Mouse (Mus musculus) embryonic fibroblast, embryonic 13.5 days (primary cell): Measurements from ENCODE around the gene Tbr1. TPM values are rescaled to one million over a fixed set of nuclear protein-coding genes. Genes with fewer than 3 reads are reported as not detected.

ENCODE experiments used
- H3K27ac ChIP-seq: 2 replicates; pipeline ENCODE4 v1.5.1; 2012; ENCODE audit warnings: low read length, control low read depth, inconsistent platforms; ENCODE audit not compliant: insufficient read depth
- H3K4me1 ChIP-seq: 2 replicates; pipeline ENCODE4 v1.6.1; 2011; ENCODE audit warnings: low read length; ENCODE audit not compliant: control insufficient read depth, insufficient read depth
- H3K4me3 ChIP-seq: 2 replicates; pipeline ENCODE4 v1.5.1; 2011; ENCODE audit warnings: mild to moderate bottlenecking, control low read depth, low read length; ENCODE audit not compliant: insufficient read depth
- CTCF ChIP-seq: IDR thresholded peaks from 2 replicates; pipeline ENCODE4 v1.5.1; 2011; ENCODE audit warnings: mild to moderate bottlenecking, control low read depth, low read length, moderate library complexity, borderline replicate concordance; ENCODE audit not compliant: insufficient read depth
- POLR2A ChIP-seq: IDR thresholded peaks from 2 replicates; pipeline ENCODE4 v1.6.1; 2011; ENCODE audit warnings: low read depth, mild to moderate bottlenecking, control low read depth, low read length, moderate library complexity
- polyA plus RNA-seq: library from polyadenylated mRNA; stranded (reverse); fragments of >200 nt; gene quantifications from 2 replicates; pipeline ENCODE4 v1.2.4, GENCODE M21; 2011; ENCODE audit warnings: low read depth; ENCODE audit not compliant: missing spikeins, insufficient read length

Tbr1 gene
- polyA plus RNA-seq, 1 experiment, result 0.37 TPM

GRCm38 (mm10) chr2:61803443-61804367 is 975 bp downstream of the Tbr1 start:
- TF ChIP-seq CTCF (no peak), POLR2A (no peak)
- H3K4me1 ChIP-seq, result no peaks in the 10 kb centered on the region
- H3K4me3 ChIP-seq, result no peak overlapping the region

DNA sequence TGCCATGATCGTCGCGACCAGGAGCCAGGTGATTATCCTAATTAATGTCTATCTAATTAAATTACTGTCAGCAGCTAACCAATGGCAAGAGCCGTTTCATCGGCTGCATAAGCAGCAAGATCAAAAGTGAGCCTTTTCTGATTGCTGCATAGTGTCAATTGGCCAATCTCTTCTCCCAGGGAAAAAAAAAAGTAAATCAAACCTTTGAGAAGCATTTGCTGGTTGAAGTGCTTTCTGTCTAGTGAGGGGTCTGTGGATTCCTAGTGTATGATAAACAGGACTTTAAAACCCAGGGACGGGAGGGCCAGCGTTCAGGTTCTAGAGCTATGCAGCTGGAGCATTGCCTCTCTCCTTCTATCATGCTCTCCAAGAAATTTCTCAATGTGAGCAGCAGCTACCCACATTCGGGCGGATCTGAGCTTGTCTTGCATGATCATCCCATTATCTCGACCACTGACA is 1.7 kb downstream of the Tbr1 start:
- Histone ChIP-seq H3K4me3 (no peak overlapping the region), H3K27ac (no peak overlapping the region), H3K4me1 (no peaks in the 10 kb centered on the region)
- TF ChIP-seq POLR2A (no peak), CTCF (no peak)

More at GRCm38 (mm10) chr2:61803443-61804367, 975 bp downstream of the Tbr1 start:
- no peak overlapping the region for H3K27ac ChIP-seq

GRCm38 (mm10) chr2:61804841-61805540 is 2.3 kb downstream of the Tbr1 start:
- Histone ChIP-seq H3K27ac (no peak overlapping the region), H3K4me1 (no peaks in the 10 kb centered on the region), H3K4me3 (no peak overlapping the region)
- no peak for TF ChIP-seq CTCF
- no peak for TF ChIP-seq POLR2A

DNA sequence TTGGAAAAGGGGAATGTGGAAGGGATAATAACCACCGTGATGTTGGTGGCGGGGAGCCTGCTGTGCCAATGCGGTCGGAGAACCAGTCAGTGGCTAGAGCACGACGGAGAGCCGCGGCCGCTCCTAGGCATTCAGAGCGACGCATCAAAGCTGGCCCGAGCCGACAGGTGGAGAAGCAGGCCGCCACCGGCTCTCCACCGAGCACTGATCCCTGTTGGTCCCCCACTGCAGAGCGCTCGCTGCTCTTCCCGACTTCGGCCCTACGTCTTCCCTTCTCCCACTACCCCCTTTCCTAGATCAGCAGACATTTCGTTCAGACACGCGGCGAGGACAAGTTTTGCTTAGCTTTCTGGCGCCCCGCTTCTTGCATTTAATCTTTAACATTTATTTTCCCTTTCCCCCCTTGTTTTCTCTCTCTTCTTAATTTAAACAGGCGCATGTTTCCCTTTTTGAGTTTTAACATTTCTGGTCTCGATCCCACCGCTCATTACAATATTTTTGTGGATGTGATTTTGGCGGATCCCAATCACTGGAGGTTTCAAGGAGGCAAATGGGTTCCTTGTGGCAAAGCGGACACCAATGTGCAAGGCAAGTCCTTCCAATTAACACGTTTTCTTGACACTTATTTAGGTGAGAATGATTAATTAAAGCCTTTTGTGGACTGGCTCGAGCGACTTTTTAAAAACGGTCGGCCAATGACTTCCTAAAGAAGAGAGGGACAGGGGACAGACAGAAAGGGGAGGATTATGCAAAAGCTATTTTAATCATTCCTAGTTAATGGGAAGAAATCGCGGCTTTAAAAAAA is 3.0 kb downstream of the Tbr1 start:
- Histone ChIP-seq H3K4me1 (no peaks in the 10 kb centered on the region), H3K4me3 (no peak overlapping the region), H3K27ac (no peak overlapping the region)
- TF ChIP-seq POLR2A (no peak), CTCF (no peak)

DNA sequence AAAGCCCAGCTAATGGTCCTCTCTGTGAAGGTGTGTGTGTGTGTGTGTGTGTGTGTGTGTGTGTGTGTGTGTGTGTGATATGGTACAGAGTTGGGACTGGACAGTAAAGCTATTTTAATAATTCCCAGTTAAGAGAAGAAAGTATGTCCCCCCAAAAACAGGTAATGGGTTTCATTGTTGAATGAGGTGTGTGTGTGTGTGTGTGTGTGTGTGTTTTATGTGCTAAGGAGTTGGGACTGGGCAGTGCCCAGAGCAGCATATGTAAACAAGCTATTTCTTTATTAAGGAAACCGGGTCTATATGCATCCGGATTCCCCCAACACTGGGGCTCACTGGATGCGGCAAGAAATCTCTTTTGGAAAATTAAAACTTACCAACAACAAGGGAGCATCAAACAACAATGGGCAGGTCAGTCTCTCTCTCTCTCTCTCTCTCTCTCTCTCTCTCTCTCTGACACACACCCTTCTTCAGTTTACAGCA is 3.7 kb downstream of the Tbr1 start:
- H3K4me3 ChIP-seq, result no peak overlapping the region
- no peaks in the 10 kb centered on the region for H3K4me1 ChIP-seq
- no peak for TF ChIP-seq POLR2A
- no peak for TF ChIP-seq CTCF
- H3K27ac ChIP-seq, result no peak overlapping the region

DNA sequence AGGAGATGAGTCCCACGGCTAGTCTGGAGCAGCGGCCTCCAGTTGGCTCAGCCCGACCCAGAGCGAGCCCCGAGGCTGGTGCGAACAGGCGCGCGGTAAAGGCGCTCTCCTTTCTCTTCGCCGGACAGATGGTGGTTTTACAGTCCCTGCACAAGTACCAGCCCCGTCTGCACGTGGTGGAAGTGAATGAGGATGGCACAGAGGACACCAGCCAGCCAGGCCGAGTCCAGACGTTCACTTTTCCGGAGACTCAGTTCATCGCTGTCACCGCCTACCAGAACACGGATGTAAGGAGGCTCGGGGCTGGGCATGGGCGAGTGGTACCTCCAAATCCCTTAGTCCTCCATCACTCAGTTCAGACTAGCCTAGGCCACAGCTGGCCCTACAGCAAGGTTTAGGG is 4.4 kb downstream of the Tbr1 start:
- Histone ChIP-seq H3K27ac (no peak overlapping the region), H3K4me1 (no peaks in the 10 kb centered on the region), H3K4me3 (no peak overlapping the region)
- no peak for TF ChIP-seq POLR2A
- no peak for TF ChIP-seq CTCF

- Histone ChIP-seq H3K4me3 (no peak overlapping the region), H3K4me1 (no peaks in the 10 kb centered on the region), H3K27ac (no peak overlapping the region)
- TF ChIP-seq CTCF (no peak), POLR2A (no peak)
Observed at GRCm38 (mm10) chr2:61807781-61808180, 5.1 kb downstream of the Tbr1 start.

DNA sequence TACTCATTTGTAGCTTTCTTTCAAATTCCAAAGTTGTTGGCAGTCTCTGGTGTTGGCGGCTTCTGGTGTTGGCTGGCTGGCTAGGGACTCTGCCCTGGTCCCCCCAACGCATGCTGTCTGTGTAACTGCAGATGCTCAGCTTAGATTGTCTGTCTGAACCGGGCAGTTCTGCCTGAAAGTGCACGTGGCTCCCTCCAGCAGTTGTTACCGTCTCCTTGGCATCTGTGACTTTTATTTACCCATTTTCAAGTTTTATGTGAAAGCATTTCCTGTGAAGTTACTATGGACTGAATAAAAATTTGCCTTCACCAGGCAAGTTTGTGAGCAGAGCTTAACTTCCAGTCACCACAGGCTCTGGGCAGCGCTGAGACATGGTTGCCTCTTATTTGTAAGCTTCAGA is 6.0 kb downstream of the Tbr1 start:
- no peak for TF ChIP-seq CTCF
- TF ChIP-seq POLR2A, result no peak
- no peaks in the 10 kb centered on the region for H3K4me1 ChIP-seq
- no peak overlapping the region for H3K4me3 ChIP-seq
- H3K27ac ChIP-seq, result no peak overlapping the region

GRCm38 (mm10) chr2:61809381-61809780 is 6.7 kb downstream of the Tbr1 start:
- no peak overlapping the region for H3K4me3 ChIP-seq
- no peaks in the 10 kb centered on the region for H3K4me1 ChIP-seq
- TF ChIP-seq CTCF, result no peak
- TF ChIP-seq POLR2A, result no peak
- H3K27ac ChIP-seq, result no peak overlapping the region
